Mouse (Mus musculus) macrophage (primary cell): Measurements from ENCODE around the gene S100a4. TPM values are rescaled to one million over a fixed set of nuclear protein-coding genes. Genes with fewer than 3 reads are reported as not detected.
A peak's percentile ranks its signal among the peaks of the same experiment; 100 is the strongest.

Experiments used
- H3K27ac ChIP-seq: fragments of 350-480 bp; formaldehyde crosslinking; 2 replicates; pipeline ENCODE4 v1.9.0; 2021
- H3K36me3 ChIP-seq: fragments of 350-480 bp; formaldehyde crosslinking; 2 replicates; pipeline ENCODE4 v1.9.0; 2021; ENCODE audit errors: inconsistent target
- H3K4me3 ChIP-seq: fragments of 350-480 bp; formaldehyde crosslinking; 2 replicates; pipeline ENCODE4 v1.9.0; 2021; ENCODE audit errors: inconsistent target
- H3K79me2 ChIP-seq: fragments of 350-480 bp; formaldehyde crosslinking; 2 replicates; pipeline ENCODE4 v1.9.0; 2021; ENCODE audit errors: inconsistent target
- WGBS: methylation state at CpG from one replicate; pipeline ENCODE4 v1.1.7; 2026; ENCODE audit warnings: inconsistent platforms; ENCODE audit not compliant: missing documents; 5-methylcytosine and 5-hydroxymethylcytosine counted together
- polyA plus RNA-seq: library from polyadenylated mRNA; stranded (reverse); fragments of 250-400 nt; gene quantifications from 3 replicates; pipeline ENCODE4 v1.2.4, GENCODE M21; 2018; ENCODE audit warnings: inconsistent platforms

The S100a4 gene
- polyA plus RNA-seq, 1 experiment from 2014 or later, result 174 TPM

DNA sequence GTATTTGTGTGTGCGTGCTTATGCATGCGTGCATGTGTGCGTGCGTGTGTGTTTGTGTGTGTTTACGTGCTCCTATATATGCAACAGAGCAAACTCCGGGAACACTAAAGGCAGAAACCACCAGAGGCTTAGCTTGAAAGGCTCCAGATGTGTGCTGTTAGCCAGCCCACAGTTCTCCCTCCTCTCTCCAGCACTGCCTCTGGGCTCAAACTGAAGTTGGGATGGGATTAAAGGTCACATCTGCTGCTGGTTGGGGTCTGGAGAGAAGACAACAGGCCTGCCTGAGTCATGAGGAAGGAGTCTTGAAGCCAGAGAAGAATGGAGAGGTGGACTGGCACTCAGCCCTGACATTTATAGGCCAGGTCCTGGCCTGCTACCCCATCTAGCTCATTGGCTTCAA lies 2.6 kb downstream of the S100a4 start:
- H3K4me3 ChIP-seq, result no peak overlapping the region
- peaks cover 22% of the 10 kb centered on the region for H3K79me2 ChIP-seq
- H3K36me3 ChIP-seq, result no peaks in the 10 kb centered on the region
- H3K27ac ChIP-seq, result no peak overlapping the region
- WGBS, result 89% methylated on average over 6 of the region's 6 CpGs

DNA sequence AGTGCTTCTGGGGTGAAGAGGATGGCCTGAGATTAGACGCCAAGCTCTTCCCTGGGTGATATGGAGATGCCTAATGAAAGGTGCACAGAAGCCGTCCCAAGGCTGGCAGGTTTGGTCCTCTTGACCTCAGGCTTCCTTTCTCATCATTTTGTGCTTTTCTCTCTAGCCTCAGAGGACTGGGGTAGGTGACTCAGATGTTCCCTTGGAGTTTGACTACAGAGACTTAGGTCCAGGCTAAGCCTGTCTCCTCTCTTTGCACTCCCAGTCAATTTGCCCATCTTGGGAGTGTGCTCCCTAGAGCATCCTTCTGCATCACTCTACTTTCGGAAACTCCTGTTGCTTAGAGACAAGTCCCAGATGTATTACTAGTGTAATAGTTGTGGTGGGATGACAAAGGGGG lies 3.8 kb downstream of the S100a4 start:
- H3K36me3 ChIP-seq, result no peaks in the 10 kb centered on the region
- H3K79me2 ChIP-seq, result peaks cover 22% of the 10 kb centered on the region
- WGBS, result 90% methylated on average over 3 of the region's 3 CpGs
- H3K27ac ChIP-seq, result no peak overlapping the region
- no peak overlapping the region for H3K4me3 ChIP-seq

DNA sequence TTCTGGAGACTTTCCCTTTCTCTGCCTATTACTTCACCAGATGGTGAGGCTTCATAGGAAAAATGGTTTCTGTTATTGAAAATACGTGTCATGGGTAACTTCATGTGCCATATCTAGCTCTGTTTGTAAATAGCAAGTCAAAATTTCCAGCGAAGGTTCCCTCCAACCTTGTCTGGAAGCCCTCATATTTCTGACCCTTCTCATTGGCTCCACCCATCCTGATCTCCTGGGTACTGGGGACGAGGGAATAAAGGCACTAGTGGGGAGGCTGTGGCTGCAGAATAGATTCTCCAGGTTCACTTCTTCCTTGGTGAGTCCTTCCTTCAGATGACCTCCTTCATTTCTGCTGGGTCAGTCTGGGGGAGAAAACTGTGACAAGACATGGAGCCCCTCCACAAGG lies 4.7 kb downstream of the S100a4 start, which contains the start of gene S100a5:
Gene S100a5, plus strand, starts transcription at position 301 of the 400 bp plus-strand sequence.
- 81% methylated on average over 3 of the region's 3 CpGs for WGBS
- peaks cover 27% of the 10 kb centered on the region for H3K79me2 ChIP-seq

DNA sequence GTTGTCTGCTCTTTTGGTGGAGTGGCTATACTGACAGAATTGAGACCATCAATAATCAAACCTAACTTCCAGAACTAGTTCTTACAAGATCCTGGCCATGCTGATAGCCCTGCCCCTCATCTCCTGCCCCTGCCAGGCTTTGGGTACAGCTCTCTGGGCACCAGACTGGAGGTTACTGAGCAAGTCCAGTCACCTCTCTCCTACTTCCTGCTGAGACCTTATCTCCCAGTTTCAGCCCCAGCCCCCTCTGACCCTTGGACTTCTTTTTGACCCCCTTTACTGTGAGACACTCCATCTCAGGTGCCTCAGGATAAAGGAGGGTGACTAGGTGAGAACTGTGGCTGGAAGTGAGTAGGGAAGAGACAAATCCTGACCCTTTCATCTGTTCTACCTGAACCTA lies 5.5 kb downstream of the S100a4 start:
- peaks cover 32% of the 10 kb centered on the region for H3K79me2 ChIP-seq
- H3K4me3 ChIP-seq, result no peak overlapping the region
- H3K36me3 ChIP-seq, result no peaks in the 10 kb centered on the region
- no peak overlapping the region for H3K27ac ChIP-seq

More for the DNA sequence above, 4.7 kb downstream of the S100a4 start, which contains the start of gene S100a5:
- no peak within 1 kb of the TSS for H3K4me3 ChIP-seq
- no peaks in the 10 kb centered on the region for H3K36me3 ChIP-seq
- H3K27ac ChIP-seq, result no peak within 1 kb of the TSS

DNA sequence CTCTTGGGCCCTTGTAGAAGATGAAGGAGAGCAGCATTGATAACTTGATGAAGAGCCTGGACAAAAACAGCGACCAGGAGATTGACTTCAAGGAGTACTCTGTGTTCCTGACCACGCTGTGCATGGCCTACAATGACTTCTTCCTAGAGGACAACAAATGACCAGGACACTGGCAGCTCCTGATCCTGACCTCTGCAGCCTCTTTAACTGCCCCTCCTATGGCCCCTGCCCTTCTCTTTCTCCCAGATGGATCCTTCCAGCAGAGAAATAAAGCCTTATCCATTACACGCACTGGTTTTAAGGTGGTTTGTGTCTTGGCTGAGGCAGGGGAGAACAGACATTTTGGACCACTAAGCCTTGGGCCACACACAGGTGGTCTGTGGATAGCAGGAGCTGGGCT lies 7.9 kb downstream of the S100a4 start:
- H3K36me3 ChIP-seq, result no peaks in the 10 kb centered on the region
- H3K27ac ChIP-seq, result peak overlapping the region; percentile 79
- H3K79me2 ChIP-seq, result peaks cover 38% of the 10 kb centered on the region
- WGBS, result 89% methylated on average over 3 of the region's 3 CpGs
- no peak overlapping the region for H3K4me3 ChIP-seq

DNA sequence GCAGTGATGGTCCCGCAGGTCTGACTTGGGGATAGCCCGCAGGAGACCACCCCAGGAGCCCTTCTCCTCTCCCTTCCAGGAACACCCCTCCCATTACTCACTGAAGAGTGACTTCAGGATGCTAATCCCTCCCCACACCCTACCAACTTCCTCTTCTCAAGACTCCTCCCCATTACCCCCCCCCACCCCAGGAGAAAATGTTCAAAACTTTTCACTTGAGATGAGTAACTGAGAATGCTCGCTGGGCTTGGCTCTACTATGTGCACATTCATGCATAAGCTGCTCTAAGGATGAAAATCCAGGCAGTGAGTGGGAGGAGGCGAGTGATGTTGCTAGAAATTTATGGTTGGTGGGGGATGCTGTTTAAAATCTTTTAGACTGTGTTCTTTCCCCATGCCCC lies 8.5 kb downstream of the S100a4 start:
- Histone ChIP-seq H3K79me2 (peaks cover 39% of the 10 kb centered on the region), H3K27ac (peak overlapping the region; percentile 79), H3K4me3 (no peak overlapping the region), H3K36me3 (no peaks in the 10 kb centered on the region)
- 14% methylated on average over 4 of the region's 4 CpGs for WGBS

DNA sequence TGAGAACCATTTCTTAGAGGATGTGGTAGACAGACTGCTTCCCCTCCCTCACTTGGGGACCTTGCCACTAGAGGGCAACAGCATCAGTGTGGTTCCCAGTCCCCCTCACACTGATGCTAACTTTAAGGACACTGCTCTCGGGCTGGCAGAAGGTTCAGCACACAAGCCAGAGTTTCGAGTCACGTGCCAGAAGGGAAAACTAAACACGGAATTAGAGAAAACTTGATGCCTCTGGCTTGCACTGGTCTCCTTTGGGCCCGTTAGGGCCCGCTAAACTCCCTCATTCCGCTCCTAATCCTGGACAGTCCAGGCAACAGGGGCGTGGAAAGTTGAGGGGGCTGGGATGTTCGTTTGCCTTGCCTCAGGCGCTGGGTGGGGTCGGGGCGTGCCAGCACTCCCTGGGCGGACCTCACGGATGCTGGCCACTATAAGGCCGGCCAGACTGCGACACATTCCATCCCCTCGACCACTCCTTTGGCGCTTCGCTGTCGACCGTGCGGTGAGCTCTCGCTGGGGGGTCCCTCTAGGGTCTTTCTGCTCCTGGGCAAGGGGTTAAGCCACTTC lies 9.2 kb downstream of the S100a4 start, which contains the start of gene S100a6:
Gene S100a6, plus strand, starts transcription at position 155 of the 564 bp plus-strand sequence.
- Histone ChIP-seq H3K27ac (peak within 1 kb of the TSS; percentile 79), H3K79me2 (peaks cover 39% of the 10 kb centered on the region), H3K36me3 (no peaks in the 10 kb centered on the region), H3K4me3 (peak within 1 kb of the TSS; percentile 78)
- 6% methylated on average over 23 of the region's 23 CpGs for WGBS

DNA sequence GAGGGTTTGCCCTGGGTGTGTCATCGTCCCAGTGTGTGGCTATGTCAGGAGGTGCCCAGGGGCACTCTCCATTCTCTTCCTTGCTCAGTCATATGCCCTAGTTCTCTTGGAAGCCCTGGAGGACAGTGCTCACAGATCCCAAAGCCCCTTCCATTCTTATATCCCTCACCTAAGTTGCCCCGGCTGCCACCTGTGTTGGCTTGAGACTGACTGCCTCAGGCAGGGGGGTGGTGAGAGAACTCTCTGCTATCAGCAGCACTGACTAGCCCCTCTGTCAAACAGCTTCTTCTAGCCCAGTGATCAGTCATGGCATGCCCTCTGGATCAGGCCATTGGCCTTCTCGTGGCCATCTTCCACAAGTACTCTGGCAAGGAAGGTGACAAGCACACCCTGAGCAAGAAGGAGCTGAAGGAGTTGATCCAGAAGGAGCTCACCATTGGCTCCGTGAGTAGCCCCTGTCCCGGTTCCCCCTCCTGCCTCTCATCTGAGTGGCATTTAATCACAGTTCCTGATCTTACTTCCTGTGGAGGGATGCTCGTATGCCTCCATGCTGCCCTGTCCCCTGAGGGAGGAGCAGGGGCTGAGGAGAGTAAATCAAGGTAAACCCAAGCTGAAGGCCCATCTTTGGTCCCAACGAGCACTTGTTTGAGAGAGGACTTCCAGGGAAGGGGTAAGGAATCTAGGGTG lies 10.0 kb downstream of the S100a4 start:
- peaks cover 39% of the 10 kb centered on the region for H3K79me2 ChIP-seq
- H3K36me3 ChIP-seq, result no peaks in the 10 kb centered on the region
- 19% methylated on average over 7 of the region's 7 CpGs for WGBS
- H3K27ac ChIP-seq, result peak overlapping the region; percentile 79
- H3K4me3 ChIP-seq, result peak overlapping the region; percentile 78

DNA sequence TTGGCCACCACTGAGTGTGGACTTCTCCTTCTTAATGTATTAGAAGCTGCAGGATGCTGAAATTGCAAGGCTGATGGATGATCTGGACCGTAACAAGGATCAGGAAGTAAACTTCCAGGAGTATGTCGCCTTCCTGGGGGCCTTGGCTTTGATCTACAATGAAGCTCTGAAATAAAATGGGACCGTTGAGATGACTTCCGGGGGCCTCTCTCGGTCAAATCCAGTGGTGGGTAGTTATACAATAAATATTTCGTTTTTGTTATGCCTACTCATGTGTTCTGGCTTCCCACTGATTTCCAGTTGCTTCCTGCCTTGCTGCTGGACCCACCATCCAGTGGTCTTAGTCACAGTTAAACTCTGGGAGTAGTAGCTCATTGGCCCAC lies 10.6 kb downstream of the S100a4 start:
- Histone ChIP-seq H3K79me2 (peaks cover 39% of the 10 kb centered on the region), H3K27ac (peak overlapping the region; percentile 79), H3K4me3 (peak overlapping the region; percentile 78), H3K36me3 (no peaks in the 10 kb centered on the region)
- WGBS, result 68% methylated on average over 6 of the region's 6 CpGs

DNA sequence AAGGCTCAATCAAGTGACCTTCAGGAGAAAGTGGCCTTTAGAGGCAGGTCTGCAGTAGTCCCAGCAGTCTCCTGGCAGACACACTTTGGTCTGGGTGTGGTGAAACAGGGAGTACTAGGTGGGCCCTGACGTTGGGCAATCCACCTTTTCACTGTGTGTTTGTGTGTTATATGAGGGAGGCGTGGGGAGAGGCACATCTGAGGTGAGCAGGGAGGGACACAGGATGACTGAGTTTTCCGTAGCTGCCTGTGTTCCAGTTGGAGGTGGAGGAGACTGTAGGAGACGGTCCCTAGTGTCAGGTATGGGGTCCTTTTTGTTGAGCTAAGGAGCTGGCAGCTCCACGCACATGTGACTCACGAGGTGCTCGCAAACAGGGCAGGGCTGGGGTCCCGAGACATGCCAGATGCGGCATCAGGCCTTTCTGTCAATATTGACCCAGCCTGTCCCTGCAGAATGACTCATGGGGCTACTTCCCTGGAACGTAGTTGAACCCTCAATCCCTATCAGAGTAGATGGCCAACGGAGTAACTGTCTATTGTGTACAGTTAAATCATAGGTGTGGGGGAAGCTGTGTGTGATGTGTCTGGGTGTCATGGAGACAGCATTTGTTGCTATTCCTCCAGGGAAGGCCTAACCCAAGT lies 11.2 kb downstream of the S100a4 start:
- no peaks in the 10 kb centered on the region for H3K36me3 ChIP-seq
- peak overlapping the region; percentile 78 for H3K4me3 ChIP-seq
- WGBS, result 78% methylated on average over 11 of the region's 11 CpGs
- peaks cover 39% of the 10 kb centered on the region for H3K79me2 ChIP-seq
- peak overlapping the region; percentile 79 for H3K27ac ChIP-seq

DNA sequence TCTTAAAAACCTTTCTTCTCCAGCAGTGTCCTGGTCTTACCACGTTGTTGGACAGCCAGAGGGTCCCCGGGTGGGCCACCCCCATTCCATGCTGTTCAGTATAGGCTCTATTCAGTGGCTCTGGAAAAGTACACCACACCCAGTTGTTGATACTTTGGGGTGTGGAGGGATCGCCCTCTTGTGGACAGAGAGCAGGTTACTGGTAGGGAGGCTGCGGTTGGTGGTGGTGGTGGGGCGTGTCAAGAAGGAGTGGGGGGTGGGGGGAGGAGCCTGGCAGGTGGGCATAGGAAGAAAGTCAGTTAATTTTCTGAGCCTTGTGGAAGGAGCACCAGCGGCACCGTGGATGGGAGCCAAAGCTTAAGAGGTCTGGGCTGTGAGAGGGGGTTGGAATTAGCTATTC lies 11.8 kb downstream of the S100a4 start:
- H3K4me3 ChIP-seq, result peak overlapping the region; percentile 78; the same call in 1 of the 2 replicates

DNA sequence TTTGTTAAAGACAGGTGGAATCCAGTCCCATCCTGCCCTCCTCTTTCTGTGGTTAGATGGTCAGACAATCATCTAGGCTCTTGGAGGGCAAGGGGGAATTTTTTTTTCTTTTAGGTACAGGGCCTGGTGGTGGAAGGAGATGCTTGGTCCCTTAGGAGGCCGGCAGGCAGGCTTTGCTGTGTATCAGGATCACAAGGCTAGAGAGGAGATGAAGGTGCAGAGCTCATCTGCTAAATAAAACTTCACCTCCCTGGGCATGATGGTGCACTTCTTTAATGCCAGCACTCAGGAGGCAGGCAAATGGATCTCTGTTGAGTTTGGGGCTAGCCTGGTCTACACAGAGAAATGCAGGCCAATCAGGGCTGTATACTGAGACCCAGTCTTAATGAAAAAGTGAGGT lies 12.3 kb downstream of the S100a4 start:
- Histone ChIP-seq H3K4me3 (no peak overlapping the region), H3K27ac (no peak overlapping the region), H3K36me3 (no peaks in the 10 kb centered on the region), H3K79me2 (peaks cover 39% of the 10 kb centered on the region)
- 89% methylated on average over 1 of the region's 1 CpGs for WGBS

More for the DNA sequence above, 11.8 kb downstream of the S100a4 start:
- peaks cover 39% of the 10 kb centered on the region for H3K79me2 ChIP-seq
- peak overlapping the region; percentile 79; the same call in 1 of the 2 replicates for H3K27ac ChIP-seq
- no peaks in the 10 kb centered on the region for H3K36me3 ChIP-seq
- WGBS, result 0% methylated on average over 7 of the region's 7 CpGs

DNA sequence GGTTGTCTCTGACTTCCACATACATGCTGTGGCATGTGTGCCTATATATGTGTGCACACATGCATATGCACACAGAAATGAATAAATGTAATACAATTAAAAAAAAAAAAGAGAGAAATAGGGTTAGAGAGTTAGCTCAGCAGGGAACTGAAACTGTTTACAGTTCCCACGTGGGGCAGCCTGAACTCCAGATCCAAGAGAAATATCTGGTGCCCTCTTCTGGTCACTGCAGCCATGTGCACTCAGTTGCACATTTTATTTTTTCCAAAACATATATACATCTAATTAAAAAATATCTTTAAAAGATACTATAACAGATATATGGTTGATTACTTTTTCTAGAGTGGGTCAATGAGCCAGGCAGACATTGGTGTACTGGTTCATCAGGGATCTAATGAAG lies 14.0 kb downstream of the S100a4 start:
- 11% methylated on average over 1 of the region's 1 CpGs for whole genome bisulfite sequencing
- Histone ChIP-seq H3K27ac (no peak overlapping the region), H3K4me3 (no peak overlapping the region), H3K79me2 (peaks cover 39% of the 10 kb centered on the region), H3K36me3 (no peaks in the 10 kb centered on the region)

DNA sequence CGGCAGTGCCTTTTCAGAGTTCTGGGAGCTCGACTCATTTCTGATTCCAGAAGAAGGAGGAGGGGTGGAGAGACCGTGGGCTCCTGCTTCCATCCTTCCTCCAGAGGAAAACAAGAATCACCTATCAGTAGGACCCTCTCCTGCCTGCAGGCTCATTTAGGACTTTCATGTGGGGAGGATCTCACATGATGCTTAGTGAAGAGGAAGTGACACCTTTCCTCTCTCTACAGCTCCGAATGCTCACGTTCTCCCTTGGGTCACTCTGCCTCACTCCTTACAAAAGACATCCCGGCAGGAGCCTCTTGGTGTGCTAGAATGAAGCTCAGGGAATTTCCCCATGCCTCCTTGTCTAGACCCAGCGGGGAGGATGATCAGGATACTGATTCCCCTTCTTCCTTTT lies 18.0 kb downstream of the S100a4 start:
- Histone ChIP-seq H3K79me2 (peaks cover under 1% of the 10 kb centered on the region; the same call in 1 of the 2 replicates), H3K36me3 (no peaks in the 10 kb centered on the region), H3K27ac (no peak overlapping the region), H3K4me3 (no peak overlapping the region)
- WGBS, result 40% methylated on average over 7 of the region's 7 CpGs

DNA sequence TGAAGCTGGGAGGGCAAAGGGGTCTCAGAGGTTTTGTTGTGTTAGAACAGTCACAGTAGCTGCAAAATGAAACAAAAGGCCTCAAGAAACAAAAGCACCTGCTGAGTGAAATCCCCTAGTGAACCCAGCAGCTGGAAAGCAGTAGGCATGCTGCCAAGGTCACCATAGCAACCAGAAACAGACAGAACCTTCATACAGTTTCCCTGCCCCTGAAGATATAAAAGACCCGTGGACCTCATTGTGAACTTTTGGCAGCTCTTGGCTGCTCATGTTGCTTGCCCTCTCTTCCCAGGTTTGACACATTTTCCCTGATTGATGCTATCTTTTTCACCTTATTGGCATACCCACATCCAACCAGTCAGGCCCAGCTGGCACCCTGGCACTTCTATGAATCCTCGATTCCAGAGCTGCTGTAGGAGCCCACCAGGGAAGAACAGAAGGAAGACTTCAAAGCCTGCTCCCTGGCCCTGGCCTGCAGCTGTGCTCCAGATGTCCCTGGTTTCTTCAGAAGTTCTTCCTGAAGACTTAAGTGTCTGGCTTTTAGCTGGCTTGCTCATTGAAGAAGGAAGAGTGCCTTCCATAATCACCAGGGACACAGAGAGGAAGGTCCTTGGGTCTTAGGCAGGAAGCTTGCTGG lies 20.0 kb downstream of the S100a4 start:
- Histone ChIP-seq H3K36me3 (no peaks in the 10 kb centered on the region), H3K4me3 (no peak overlapping the region), H3K79me2 (no peaks in the 10 kb centered on the region), H3K27ac (no peak overlapping the region)
- WGBS, result 55% methylated on average over 2 of the region's 2 CpGs
